In genomic region chr10:107860235-107860917, GRCm38 (mm10) we compare ENCODE assay signal across 14 mouse cellular contexts. TPM values are rescaled to one million over a fixed set of nuclear protein-coding genes. Genes with fewer than 3 reads are reported as not detected.
DNase-seq lines count a peak whose midpoint lies in the region; ATAC-seq and TF ChIP-seq lines count a peak whose summit lies in the region.
"Had no signal": no experiment of that assay in that cellular context is flagged by ENCODE, and none has a peak within 500 bp of the region (broad histone marks: within the 10 kb centered on the region; RNA-seq: fewer than 3 reads in every experiment).

No protein-coding gene starts in this region.

- no peak overlapping the region for H3K4me2 ChIP-seq in heart, embryonic 11.5 days
- H3K4me2 ChIP-seq in midbrain, embryonic 16.5 days (ENCODE audit: low read length), result no peak overlapping the region
- H3K4me2 ChIP-seq in forebrain, postnatal 0 days (ENCODE audit: low read depth), result no peak overlapping the region
- H3K4me2 ChIP-seq: intestine, embryonic 15.5 days; lung, embryonic 14.5 days had no signal

- TF ChIP-seq CTCF in forebrain, postnatal 0 days (IDR thresholded peaks at IDR 0.05; ENCODE audit: low read depth), result no peak

- H3K36me3 ChIP-seq in heart, embryonic 11.5 days (ENCODE audit: control insufficient read depth, insufficient read depth, low read length), result no peaks in the 10 kb centered on the region
- H3K36me3 ChIP-seq in midbrain, embryonic 16.5 days (ENCODE audit: control insufficient read depth, insufficient read depth, low read length), result no peaks in the 10 kb centered on the region
- H3K36me3 ChIP-seq in midbrain, embryonic 10.5 days, result no peaks in the 10 kb centered on the region
- no peaks in the 10 kb centered on the region for H3K36me3 ChIP-seq in forebrain, postnatal 0 days (ENCODE audit: insufficient read depth)
- H3K36me3 ChIP-seq: intestine, embryonic 15.5 days had no signal

- H3K4me1 ChIP-seq in heart, embryonic 11.5 days (ENCODE audit: control insufficient read depth, insufficient read depth, low read length), result no peaks in the 10 kb centered on the region
- no peaks in the 10 kb centered on the region for H3K4me1 ChIP-seq in midbrain, embryonic 16.5 days (ENCODE audit: control insufficient read depth, insufficient read depth, low read length)
- no peaks in the 10 kb centered on the region for H3K4me1 ChIP-seq in midbrain, embryonic 10.5 days
- H3K4me1 ChIP-seq in forebrain, postnatal 0 days (ENCODE audit: insufficient read depth), result no peaks in the 10 kb centered on the region
- H3K4me1 ChIP-seq: intestine, embryonic 15.5 days had no signal

- DNase-seq in heart, adult 8-10 months (ENCODE audit: low spot score), result peak; percentile 44
- no peak for DNase-seq in midbrain, embryonic 10.5 days (ENCODE audit: low spot score)
- DNase-seq in forebrain, postnatal 0 days, result peak; percentile 68
- peak; percentile 37 to 77 for DNase-seq in layer of hippocampus, postnatal 14 days (ENCODE audit: low spot score in 2 of 2)
- DNase-seq in testis, postnatal 14 days (ENCODE audit: low spot score), result no peak
- DNase-seq: cerebellum, adult 2 months; lung, embryonic 14.5 days; spleen, adult 18-20 months had no signal

- 80% methylated on average over 8 of the region's 8 CpGs for WGBS in heart, embryonic 11.5 days (ENCODE audit: insufficient replicate concordance)
- WGBS in midbrain, embryonic 16.5 days, result 81% methylated on average over 8 of the region's 8 CpGs
- WGBS in midbrain, embryonic 10.5 days, result 87% methylated on average over 8 of the region's 8 CpGs
- 36% methylated on average over 8 of the region's 8 CpGs for WGBS in forebrain, postnatal 0 days

- no peak overlapping the region for H3K27ac ChIP-seq in heart, embryonic 11.5 days (ENCODE audit: low read depth, low read length)
- H3K27ac ChIP-seq in midbrain, embryonic 16.5 days (ENCODE audit: low read length), result no peak overlapping the region
- H3K27ac ChIP-seq in midbrain, embryonic 10.5 days (replicated peaks), result no peak overlapping the region
- H3K27ac ChIP-seq in forebrain, postnatal 0 days (ENCODE audit: low read depth, low read length), result no peak overlapping the region
- H3K27ac ChIP-seq: intestine, embryonic 15.5 days; stomach, postnatal 0 days had no signal

- no peaks in the 10 kb centered on the region for H3K9me3 ChIP-seq in heart, embryonic 11.5 days (replicated peaks; ENCODE audit: control insufficient read depth, low read length)
- H3K9me3 ChIP-seq in midbrain, embryonic 16.5 days (replicated peaks; ENCODE audit: control insufficient read depth, low read length, poor library complexity, severe bottlenecking), result no peaks in the 10 kb centered on the region
- no peaks in the 10 kb centered on the region for H3K9me3 ChIP-seq in midbrain, embryonic 10.5 days (replicated peaks)
- H3K9me3 ChIP-seq in forebrain, postnatal 0 days (ENCODE audit: low read length), result no peaks in the 10 kb centered on the region
- H3K9me3 ChIP-seq: intestine, embryonic 15.5 days had no signal

- H3K4me3 ChIP-seq in heart, embryonic 11.5 days (ENCODE audit: low read depth, low read length), result no peak overlapping the region
- no peak overlapping the region for H3K4me3 ChIP-seq in midbrain, embryonic 16.5 days (ENCODE audit: low read depth, low read length)
- H3K4me3 ChIP-seq in midbrain, embryonic 10.5 days, result no peak overlapping the region
- no peak overlapping the region for H3K4me3 ChIP-seq in forebrain, postnatal 0 days (ENCODE audit: low read depth, low read length)
- H3K4me3 ChIP-seq: intestine, embryonic 15.5 days had no signal

- no peak overlapping the region for H3K9ac ChIP-seq in heart, embryonic 11.5 days (ENCODE audit: low read depth, low read length)
- H3K9ac ChIP-seq in midbrain, embryonic 16.5 days (ENCODE audit: low read depth, low read length), result no peak overlapping the region
- H3K9ac ChIP-seq in forebrain, postnatal 0 days, result no peak overlapping the region
- H3K9ac ChIP-seq: intestine, embryonic 15.5 days; lung, embryonic 14.5 days had no signal

- ATAC-seq in heart, embryonic 11.5 days (replicated peaks; ENCODE audit: insufficient number of reproducible peaks, low FRiP score, low TSS enrichment), result no peak
- ATAC-seq in midbrain, embryonic 16.5 days, result peak; percentile 56; the same call in 1 of the 2 replicates
- peak; percentile 92 for ATAC-seq in forebrain, postnatal 0 days
- no peak for ATAC-seq in inflammation-experienced regulatory T-cells, adult 6 months
- ATAC-seq: activated CD4-positive, CD25-positive, alpha-beta regulatory T cell, adult 4 months; intestine, embryonic 15.5 days had no signal

- H3K27me3 ChIP-seq in heart, embryonic 11.5 days (ENCODE audit: control insufficient read depth, insufficient read depth, low read length), result no peaks in the 10 kb centered on the region
- H3K27me3 ChIP-seq in midbrain, embryonic 16.5 days (ENCODE audit: control insufficient read depth, insufficient read depth, low read depth, low read length), result no peaks in the 10 kb centered on the region
- H3K27me3 ChIP-seq in midbrain, embryonic 10.5 days (ENCODE audit: low read depth, poor library complexity, severe bottlenecking), result no peaks in the 10 kb centered on the region
- no peaks in the 10 kb centered on the region for H3K27me3 ChIP-seq in forebrain, postnatal 0 days (ENCODE audit: insufficient read depth, low read length)
- H3K27me3 ChIP-seq: intestine, embryonic 15.5 days had no signal

RNA-seq across cellular contexts. Expression of gene Otogl, which starts 51.6 kb away (rescaled TPM):
- total RNA-seq in heart, adult 8-10 months (2022), result under 1 TPM; 0.06 to 0.08 (median 0.06) TPM
- polyA plus RNA-seq in heart, embryonic 11.5 days (2014; fragmentation: Nextera tagmentation; extraction: Ambion mirVana), result 0.13 and 0.27 TPM in 2 replicates
- 0.04 and 0.06 TPM in 2 replicates for polyA plus RNA-seq in midbrain, embryonic 16.5 days (2015; fragmentation: Nextera tagmentation; extraction: Ambion mirVana)
- 0.01 TPM in 1 of 2 replicates, not detected in the other for polyA plus RNA-seq in midbrain, embryonic 10.5 days (2016; fragmentation: Nextera tagmentation; extraction: Ambion mirVana)
- total RNA-seq in forebrain, postnatal 0 days (2014; rRNA removed), result 0.43 and 0.46 TPM in 2 replicates
- 0.11 and 0.21 TPM in 2 replicates for polyA plus RNA-seq in forebrain, postnatal 0 days (2015; fragmentation: Nextera tagmentation; extraction: Ambion mirVana)
- total RNA-seq in layer of hippocampus, postnatal 14 days (2021), result 1 to 10 TPM in 1 of 2 experiments, under 1 TPM in 1; 0.91 to 1.1 TPM
- polyA plus RNA-seq in inflammation-experienced regulatory T-cells, adult 6 months (2017; shearing (Covaris generic)), result not detected
- polyA plus RNA-seq: activated CD4-positive, CD25-positive, alpha-beta regulatory T cell, adult 4 months had no signal

Comparison
In these comparisons a context has a peak if more than half of its experiments do, and no peak if none do; other contexts are left out.
1. DNase-seq: peak in heart, adult 8-10 months (single experiment), forebrain, postnatal 0 days (single experiment) and layer of hippocampus, postnatal 14 days (2 of 2); none in midbrain, embryonic 10.5 days (single experiment) and testis, postnatal 14 days (single experiment).
2. ATAC-seq: peak in midbrain, embryonic 16.5 days (single experiment) and forebrain, postnatal 0 days (single experiment); none in heart, embryonic 11.5 days (single experiment) and inflammation-experienced regulatory T-cells, adult 6 months (single experiment).